Mouse (Mus musculus): ENCODE results near the gene Vdr. TPM values are rescaled to one million over a fixed set of nuclear protein-coding genes. Genes with fewer than 3 reads are reported as not detected.

Gene Vdr
- total RNA-seq, 2 experiments from 2014 or later = 0.18 to 0.32 TPM

DNA sequence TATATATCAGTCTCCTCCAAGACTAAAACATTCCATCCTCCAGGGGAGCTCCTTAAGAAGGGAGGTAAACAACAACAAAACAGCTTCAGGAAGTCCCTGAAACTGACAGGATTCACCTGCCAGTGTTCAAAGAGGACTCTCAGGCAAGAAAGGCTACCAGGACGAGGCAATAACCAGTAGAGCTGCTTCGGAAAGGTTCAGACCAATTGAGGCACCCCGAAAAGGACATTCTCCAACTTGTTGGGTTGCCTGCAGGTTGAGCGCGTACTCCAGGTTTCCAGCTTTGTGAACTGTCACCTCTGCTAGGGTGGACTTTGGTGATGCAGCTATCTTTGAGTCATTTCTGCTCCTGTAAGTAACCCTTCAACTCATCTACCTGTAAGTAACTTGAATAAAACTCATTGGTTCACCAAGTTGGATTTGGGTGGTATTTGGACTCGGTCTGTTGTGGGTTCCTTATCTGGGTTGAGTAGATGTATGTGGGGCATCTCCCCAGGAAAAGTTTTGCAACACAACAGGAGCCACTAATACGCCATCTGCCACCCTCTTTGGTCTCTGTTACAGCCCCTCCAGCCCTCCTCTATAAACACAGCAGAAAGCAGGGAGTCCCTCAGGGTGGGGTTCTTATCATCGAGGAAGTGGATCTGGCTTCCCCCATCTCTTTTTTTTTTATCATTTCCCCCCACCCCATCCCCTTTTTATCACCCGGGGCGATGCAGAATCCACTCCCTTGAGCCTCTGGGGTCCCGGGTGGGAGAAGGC, 64.1 kb downstream of the Vdr start:
- DNase-seq = no peak

DNA sequence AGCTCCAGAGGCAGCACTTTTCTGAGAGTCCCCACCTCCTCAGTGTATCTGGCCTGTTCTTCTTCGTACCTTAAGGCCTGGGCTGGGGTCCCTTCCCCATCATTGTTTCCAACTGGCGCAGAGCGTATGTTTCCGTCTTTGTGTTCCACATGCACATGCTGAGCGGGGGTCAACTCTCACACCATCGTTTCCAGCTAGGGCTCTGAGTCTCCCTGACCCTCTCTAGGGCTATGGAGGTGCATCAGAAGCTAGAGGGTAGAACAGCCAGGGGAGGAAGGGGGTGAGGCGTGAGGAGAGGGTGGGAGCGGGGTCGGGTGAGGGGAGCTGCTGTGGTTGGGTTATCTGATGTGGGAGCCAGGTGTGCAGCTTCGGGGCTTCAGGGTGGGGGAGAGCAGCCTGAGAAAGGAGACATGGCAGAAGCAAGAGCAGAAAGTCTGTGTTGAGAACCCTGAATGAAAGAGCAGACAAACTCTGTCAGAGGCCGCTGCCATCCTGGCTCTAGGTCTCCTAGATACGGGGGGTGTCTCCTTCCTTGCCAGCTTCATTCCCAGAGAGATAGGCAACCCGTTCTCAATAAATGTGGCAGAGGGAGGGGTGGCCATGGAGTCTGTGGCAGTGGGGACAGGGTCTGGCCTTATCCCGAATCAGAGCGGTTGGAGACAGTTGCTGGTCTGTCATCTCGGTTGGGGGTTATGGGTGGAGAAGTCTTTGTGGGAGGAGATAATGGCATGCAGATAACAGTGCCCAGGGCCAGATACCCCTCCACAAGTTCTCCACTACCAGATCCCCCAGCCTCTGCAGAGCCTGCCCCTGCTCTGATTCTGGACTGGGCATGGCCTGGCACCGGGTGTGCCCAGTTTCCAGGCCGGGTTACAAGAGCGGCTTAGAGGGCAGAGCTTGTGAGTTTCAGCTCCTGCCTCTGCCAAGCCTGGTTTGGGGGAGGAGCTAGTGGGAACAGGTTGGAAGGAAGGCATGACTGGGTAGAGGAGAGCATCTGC, 66.1 kb downstream of the Vdr start, which contains the start of gene Hdac7:
Hdac7 (minus strand) TSS at position 466 of the 998 bp plus-strand sequence.
- DNase-seq = no peak

DNA sequence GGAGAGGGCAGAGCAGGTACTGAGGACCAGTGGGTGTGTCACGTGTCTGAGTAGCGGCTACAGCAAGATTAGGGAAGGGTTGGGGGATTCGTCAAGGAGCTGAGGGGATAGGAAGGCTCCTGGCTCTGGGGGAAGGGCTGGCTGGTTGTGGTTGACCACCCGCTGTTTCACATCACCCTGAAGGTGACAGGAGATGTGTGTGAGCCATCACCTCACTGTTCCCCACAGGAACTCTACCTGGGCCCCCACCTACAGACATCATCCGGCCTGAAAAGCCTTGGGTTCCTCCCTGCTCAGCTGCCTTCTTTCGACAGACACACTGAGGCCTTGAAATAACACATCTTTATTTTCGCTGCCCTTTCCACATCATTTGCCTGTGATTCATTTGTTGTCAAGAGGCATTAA, 67.2 kb downstream of the Vdr start:
- DNase-seq = no peak

DNA sequence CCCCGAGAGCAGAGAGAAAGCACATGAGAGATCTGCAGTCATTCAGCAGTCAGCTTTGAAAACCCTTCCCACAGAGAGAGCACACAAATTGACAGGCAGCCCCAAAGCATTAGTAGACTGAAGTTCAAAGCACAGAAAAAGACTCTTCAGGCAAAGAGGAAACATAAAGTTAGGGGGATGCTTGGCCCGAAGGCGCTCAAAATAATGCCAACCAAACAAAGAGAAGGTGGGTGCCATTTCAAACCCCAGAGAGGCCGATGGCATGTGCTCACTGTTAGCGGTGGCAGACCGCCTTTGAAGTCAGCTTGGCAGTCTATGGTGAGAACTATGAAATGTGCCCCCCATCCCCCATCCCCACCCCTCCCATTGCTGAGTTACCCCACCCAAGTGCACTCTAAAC, 68.4 kb downstream of the Vdr start:
- no peak for DNase-seq

DNA sequence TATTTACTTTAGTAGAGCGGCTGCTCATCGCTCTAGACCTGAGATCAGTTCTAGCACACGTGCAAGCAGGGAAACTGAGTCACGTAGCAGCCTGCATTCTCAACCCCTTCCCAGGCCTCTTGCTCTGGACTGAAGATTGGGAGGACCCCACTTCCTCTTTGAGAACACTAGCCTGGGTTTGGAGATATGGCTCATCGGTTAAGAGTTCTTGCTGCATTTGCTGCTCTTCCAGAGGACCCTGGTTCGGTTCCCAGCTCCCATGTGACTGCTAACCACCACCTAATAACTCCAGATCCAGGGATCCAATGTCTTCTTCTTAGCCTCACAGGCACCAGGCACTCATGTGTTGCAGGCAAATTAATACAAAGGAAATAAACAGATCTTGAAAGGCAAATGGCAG, 69.0 kb downstream of the Vdr start:
- no peak for DNase-seq

DNA sequence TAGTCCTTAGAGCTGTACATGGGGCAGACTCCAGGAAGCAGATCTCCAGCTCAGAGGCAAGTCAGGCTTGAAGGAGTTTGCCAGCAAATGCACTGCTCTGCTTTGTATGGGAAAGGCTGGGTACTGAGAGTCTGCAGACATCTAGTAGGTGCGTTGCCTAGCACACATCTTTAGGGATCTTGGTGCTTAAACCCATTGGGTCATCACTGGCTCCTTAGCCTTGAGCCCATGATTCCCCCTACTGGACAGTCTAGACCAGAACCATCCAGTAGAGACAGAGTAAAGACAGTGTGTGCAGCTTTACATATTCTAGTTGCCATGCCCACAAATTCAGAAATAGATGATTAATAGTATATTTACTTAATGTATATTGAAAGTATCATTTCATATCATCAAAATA, 69.6 kb downstream of the Vdr start:
- no peak for DNase-seq

DNA sequence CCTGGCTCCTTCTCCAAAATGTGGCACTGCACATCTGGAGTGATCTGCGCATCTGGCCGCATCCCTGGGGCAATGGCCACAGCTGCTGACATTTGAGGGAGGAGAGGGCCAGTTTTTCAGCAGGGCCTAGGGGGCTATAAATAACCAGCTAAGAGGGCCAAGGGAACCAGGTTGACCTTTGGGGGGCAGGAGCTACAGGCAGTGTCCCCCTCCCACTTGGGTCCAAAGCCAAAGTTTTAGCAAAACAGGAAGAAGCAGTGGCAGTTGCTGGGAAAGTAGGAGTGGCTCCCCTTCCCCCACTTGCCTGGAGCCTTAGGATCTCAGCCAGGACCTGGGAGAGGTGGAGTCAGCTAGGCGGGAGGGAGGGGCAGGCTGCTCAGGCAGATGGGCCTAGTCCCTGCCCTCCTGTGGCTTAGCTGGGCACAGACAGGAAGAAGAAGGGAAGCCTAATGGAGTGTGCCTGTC, 70.4 kb downstream of the Vdr start:
- DNase-seq = peak; percentile 84

DNA sequence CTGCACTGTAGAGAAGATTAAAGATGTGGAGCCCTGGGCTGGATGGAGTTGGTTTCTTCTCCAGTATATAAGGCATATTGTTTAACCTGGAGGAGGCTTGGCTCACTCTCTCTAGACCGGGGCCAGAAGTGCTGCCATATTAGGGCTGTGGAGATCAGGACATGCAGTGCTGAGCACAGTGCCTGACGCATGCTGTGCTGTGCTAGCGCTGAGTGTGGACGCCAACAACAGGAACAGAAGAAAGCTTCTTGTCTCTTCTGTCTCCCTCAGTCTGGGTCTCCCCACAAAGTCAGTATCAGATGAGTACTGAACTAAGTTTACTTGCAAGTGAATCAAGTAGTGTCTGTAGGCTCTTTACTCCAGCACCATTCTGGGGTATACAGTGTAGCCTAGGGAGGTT, 71.0 kb downstream of the Vdr start:
- no peak for DNase-seq

DNA sequence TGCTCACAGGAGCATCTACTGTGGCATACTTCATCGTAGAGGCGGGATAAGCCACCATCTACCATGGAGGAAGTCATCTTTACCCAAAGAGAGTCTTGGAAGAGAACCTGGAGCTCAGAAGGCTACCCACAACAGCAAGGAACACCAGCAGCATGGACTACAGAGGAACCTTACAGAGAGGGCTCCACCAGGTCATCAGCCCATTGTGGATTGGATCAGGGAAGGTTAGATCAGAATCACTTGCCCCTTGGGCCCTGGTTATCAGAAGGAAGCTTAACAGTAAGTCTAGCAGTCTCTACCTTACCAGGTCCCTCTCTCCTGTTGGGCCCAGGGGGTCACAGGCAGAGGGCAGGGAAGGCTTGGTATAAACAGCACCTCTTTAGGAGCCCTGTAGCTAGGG, 71.4 kb downstream of the Vdr start:
- no peak for DNase-seq

DNA sequence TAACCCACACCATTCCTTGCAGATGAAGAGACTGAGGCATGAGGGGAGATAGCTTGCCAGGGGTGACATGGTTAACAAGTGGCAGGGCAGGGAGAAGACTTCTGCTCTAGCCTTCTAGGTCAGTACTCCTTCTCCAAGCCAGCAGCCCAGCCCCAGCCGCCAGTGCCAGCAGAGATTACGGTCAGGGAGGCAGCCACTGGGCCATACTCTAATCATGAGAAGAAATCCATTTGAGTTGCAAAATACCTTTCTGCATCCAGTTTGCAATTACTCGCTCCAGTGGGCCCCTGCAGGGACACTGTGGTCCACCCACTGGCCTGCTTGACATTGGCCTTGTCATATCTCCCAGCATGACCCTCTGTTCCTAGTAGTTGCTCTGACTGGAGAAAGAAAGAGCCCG, 72.0 kb downstream of the Vdr start:
- DNase-seq = peak; percentile 62

DNA sequence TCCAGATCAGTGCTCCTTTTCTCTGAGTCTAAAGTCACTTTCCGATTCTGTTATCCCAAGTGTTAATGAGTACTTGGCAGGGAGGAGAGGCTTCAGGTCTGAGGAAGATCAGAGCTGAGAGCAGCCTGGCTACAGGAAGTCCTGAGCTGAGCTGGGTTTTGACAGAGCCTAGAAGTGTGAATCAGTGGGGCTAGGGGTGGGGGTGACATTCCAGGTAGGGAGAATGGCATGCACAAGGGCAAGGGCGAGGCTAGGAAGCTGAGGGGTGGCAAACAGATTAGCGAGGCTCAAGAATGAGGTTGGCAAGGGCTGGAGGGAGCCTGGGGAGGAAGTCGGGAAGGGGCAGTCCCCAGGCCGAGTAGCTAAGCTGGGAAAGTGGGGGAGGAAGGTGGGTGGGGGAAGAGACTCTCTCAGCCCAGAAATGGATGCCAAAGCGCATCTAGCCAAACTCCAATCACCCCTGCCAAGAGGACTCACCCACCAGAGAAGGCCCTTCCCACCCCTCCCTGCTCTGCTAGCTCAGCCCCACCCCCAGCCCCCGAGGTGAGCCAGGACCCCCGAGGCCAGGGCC, 72.9 kb downstream of the Vdr start:
- peak; percentile 60 for DNase-seq

DNA sequence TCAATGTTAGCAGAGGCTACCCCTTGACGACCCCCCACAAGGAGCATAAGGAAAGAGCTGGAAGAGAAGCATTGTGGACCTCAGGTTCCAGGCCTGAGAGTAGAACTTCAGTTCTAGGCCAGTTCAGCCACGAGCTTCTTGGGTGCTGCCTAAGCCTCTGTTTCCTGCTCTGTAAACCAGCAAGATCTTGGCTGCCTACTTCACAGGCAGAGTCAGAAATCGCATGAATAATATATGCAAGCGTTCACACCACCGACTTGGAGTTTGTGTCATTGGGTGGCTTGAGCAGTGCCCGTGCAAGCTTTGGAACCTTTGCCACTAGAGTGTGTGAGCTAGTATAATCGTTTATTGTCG, 73.6 kb downstream of the Vdr start:
- no peak for DNase-seq

DNA sequence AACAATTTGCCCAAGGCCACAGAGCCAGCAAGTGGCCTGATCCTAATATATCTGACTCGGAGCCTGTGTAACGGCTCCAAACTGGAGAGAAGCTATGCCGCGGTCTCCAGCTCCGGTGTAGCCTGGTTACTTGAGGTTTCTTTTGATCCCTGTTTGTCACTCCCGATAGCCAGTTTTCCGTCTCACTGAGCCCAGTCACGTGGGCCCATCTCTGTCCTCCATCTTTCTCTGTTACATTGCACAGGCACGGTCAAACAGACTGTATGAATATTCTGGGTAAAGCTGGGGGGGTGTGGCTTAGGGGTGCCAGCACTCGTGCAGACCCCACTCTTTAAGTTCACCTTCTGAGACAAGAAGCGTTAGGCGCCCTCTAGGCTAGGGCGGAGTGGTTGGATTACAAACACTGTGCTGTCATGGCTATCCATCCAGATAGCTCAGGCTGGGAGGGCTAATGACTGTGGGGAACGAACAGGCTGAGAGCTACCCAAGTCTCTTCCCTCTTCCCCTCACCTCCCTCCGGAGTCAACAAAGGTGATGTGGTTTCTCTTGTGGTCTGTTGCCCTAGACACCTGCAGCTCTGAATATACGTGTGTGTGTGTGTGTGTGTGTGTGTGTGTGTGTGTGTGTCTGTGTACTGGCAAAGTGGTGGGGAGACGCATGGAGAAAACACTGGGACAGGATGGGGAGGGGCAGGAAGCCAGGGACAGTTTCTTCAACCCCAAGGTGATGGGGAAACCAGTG, 74.1 kb downstream of the Vdr start:
- DNase-seq = no peak

DNA sequence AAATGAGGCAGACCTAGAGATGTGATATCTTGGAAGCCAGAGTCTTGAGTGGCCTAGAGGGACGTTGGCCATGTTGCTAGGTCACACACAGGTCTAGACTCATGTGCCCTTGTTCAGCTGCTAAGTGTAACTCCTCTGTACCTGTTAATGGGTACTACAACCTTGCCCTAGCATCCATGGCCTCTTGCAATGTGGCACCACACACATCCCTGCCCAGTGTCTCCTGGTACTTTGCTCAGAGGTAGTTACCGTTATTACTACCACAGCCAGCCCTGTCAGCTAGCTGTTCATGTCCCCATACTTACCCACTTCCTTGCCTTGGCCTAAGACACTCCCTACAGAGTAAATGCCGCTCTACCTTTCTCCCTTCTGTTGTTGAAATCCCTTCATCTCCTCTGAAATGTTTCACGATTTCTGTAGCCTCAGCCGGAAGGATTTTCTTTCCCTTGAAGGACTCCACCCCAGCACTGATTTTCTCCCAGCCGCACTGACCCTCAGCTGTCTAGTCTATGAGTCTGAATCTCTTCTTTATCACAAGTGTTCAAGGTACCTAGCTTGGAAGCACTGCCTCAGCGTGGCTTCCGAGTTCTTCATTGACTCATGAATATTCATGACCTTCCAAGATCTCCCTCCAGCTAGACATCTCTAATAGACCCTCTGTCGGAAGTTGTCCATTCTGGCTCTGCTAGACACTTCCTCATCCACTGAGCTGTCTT, 77.5 kb downstream of the Vdr start:
- DNase-seq = no peak

DNA sequence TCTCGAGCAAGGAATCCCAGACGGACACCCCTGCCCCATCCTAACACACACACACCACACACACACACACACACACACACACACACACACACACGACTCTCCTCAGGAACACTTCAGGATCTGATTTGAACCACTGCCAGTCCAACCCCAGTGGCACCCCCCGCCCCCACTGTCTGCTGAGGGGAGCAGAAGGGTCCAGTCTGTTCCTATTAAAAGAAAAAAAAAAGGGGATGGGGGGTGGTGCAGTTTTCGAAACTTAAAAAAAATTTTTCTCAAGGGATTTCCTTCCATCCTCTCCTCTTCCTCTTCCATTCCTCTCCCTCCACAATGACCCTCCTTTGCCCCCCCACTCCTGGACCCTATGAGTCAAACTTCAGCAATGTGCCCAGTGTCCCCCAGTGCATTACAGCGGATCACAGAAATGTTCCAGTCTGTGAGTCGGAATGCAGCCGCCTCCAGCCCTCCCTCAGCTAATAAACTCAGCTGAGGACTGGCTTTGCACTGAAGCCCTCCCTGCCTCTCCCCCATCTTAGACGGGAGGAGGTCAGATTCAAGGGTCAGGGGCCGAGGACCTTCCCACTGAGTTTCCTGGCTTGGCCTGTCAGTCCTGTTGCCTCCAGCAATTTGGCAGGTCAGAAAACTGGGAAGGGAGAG, 78.3 kb downstream of the Vdr start:
- peak; percentile 66 for DNase-seq

DNA sequence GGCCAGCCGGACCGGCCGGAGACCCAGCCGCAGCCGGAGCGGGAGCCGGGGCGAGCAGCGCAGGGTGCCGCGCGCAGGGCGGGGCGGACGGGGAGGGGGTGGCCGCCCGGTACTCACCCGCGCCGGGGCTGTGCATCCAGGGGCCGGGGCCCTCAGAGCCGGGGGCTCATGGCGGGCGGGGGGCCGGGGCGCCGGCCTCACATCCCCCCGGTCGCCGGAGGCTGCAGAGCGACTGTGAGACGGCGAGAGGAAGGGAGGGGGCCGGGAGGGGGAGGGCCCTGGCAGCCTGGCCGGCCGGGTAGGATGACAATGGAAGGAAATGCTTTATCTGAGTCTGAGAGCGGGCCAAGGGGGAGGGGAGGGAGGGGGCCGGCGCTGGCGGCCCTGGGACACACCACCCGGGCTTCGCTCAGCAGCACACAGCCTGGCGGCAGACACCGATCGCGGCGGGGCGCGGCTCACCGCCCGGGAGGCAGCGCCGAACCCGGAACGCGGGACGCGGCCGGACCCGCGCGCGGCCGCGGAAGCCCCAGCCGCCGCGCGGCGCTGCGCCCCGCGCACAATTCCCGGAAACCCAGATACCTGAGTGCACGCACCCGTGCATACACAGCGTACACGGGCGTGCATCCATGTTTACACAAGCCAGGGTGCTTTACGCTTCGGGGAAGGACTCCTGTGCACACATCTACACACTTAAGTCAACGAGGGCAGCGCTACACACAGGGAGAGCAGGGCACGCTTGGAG, 79.0 kb downstream of the Vdr start:
- DNase-seq = peak; percentile 87

DNA sequence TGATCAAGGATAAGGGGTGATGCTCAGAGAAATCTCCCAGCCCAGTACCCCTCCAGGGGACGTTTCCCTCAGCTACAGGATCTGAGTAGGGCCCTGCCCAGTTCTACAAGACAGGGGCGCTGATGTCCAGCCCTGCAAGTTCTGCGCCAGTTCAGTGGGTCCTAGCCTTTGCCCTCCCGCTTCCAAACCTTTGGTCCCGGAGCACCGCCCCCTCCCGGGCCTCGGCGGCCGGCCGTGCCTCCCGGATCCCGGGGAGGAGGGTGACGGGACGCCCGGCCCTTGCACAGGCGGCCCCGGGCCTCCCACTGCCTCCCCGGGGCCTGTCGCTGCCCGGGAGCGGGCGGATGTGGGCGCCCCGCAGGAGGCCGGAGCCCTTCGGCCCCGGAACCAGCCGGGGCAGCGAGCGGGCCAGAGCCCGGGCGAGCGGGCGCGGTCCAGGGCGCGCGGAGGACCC, 79.6 kb downstream of the Vdr start:
- peak; percentile 64 for DNase-seq

DNA sequence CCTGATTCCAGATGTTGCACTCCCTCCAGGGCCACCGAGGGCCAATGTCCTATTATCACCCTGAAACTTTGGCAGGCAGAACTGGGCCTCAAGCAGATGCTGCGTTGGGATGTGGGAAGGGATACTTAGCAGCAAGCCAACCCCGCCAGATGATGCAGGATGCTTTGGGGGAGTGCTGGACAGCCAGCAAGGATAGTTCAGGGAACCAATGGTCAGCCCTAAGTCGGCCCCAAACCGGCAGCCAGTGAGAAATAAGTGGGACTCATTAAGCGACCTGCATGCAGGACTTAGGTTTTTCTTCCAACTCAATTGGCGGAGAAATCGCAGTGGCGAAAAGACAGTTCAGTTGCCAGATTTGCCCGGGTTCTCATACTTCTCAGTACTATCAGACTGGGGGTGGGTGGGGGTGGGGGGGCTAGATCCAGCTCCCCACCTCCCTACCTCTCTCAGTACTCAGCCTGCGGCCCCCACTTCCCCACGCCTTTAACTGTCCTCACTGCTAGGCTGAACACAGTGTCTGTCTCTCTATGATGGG, 80.1 kb downstream of the Vdr start:
- peak; percentile 72 for DNase-seq

DNA sequence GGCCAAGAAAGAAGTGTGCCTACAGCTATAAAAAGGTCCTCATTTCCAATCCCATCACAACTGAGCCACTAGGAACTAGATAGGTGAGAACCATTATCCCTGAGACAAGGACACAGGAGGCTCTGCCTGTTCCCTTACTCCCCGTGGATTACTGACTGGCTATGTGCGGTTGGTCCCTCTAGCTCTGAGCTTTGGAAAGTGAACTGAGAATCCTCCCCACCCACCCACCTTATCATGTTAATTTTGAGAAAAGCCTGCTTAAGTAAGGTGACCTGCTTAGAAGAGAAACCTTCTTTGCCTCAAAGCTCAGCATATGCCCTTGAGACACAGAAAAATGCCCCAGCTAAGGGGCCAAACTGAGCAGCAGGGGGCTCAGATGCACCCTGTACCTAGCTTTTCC, 81.0 kb downstream of the Vdr start:
- DNase-seq = no peak

DNA sequence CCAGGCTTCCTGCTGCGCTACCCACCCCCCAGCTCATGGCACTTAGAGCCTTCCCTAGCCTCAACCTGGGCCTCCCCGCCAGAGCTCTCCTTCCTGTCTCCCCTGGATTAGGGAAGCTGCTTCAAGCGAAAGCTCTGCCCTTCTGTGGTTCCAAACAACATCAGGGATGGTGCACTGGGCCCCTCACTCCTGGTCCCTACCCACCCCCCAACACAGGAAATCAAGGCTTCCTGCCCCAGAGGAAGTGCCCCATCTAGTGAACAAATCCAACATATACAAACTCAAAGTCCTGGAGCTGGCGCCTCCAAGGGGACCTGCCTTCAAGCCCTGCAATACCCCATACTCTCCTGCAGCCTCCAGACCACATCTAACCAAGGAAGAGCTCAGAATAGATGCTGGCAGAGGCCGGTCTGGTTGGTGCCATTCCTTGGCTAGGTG, 81.5 kb downstream of the Vdr start:
- no peak for DNase-seq
